Mouse (Mus musculus) midbrain, embryonic 12.5 days (tissue): ENCODE data around the gene Zfp992. TPM values are rescaled to one million over a fixed set of nuclear protein-coding genes. Genes with fewer than 3 reads are reported as not detected.
"Not testable (repeated sequence)": the region's sequence is repeated elsewhere in the genome, so short reads cannot be mapped to it uniquely, and the experiment has no call there.

Experiments used
- ATAC-seq: fragments of 200-750 bp; cut with Nextera tagmentation; 2 replicates; pipeline ENCODE4 v1.8.0; 2017; ENCODE audit warnings: low read depth, moderate TSS enrichment, moderate library complexity; ENCODE audit not compliant: low FRiP score
- H3K27ac ChIP-seq: fragments of 300-500 bp; sonication (generic); replicated peaks from 2 replicates; pipeline ENCODE4 v1.5.1; 2016; ENCODE audit warnings: mild to moderate bottlenecking
- H3K27me3 ChIP-seq: fragments of 300-500 bp; sonication (generic); 2 replicates; pipeline ENCODE4 v1.6.1; 2016; ENCODE audit warnings: mild to moderate bottlenecking
- H3K36me3 ChIP-seq: fragments of 300-500 bp; sonication (generic); 2 replicates; pipeline ENCODE4 v1.6.1; 2016
- H3K4me1 ChIP-seq: fragments of 300-500 bp; sonication (generic); 2 replicates; pipeline ENCODE4 v1.6.1; 2016
- H3K4me2 ChIP-seq: fragments of 300-500 bp; sonication (generic); replicated peaks from 2 replicates; pipeline ENCODE4 v1.6.1; 2016; ENCODE audit warnings: mild to moderate bottlenecking, moderate library complexity
- H3K4me3 ChIP-seq: fragments of 300-500 bp; sonication (generic); 2 replicates; pipeline ENCODE4 v1.5.1; 2016; ENCODE audit warnings: mild to moderate bottlenecking
- H3K9ac ChIP-seq: fragments of 300-500 bp; sonication (generic); replicated peaks from 2 replicates; pipeline ENCODE4 v1.6.1; 2016; ENCODE audit warnings: mild to moderate bottlenecking, moderate library complexity
- H3K9me3 ChIP-seq: fragments of 300-500 bp; sonication (generic); 2 replicates; pipeline ENCODE4 v1.6.1; 2016; ENCODE audit warnings: mild to moderate bottlenecking
- WGBS: fragments of 180-500 bp; shearing (Covaris S2); methylation state at CpG from one replicate; pipeline ENCODE4 v1.1.7; 2016; 5-methylcytosine and 5-hydroxymethylcytosine counted together
- polyA plus RNA-seq: library from polyadenylated mRNA; unstranded; fragments of >200 nt; fragmentation: Nextera tagmentation; extraction: Ambion mirVana; gene quantifications from 2 replicates; pipeline ENCODE4 v1.2.1, GENCODE M21; 2016

The Zfp992 gene
- polyA plus RNA-seq: 2.4 and 2.6 TPM in 2 replicates

GRCm38 (mm10) chr4:146448950-146449349 lies at the start of gene Zfp992:
TSS of gene Zfp992 (plus strand) at chr4:146449023.
- not testable (repeated sequence) for H3K27me3 ChIP-seq, H3K9ac ChIP-seq, H3K27ac ChIP-seq, H3K4me3 ChIP-seq, H3K4me2 ChIP-seq, H3K36me3 ChIP-seq, H3K4me1 ChIP-seq
- peak; percentile 64; the same call in 1 of the 2 replicates for ATAC-seq
- 89% methylated on average over 2 of the region's 2 CpGs for WGBS
- H3K9me3 ChIP-seq: peaks cover 46% of the 10 kb centered on the region

GRCm38 (mm10) chr4:146429467-146429866 lies 19.4 kb upstream of the Zfp992 start:
- ATAC-seq: not testable (repeated sequence)

GRCm38 (mm10) chr4:146430876-146431275 lies 17.9 kb upstream of the Zfp992 start:
- H3K27ac ChIP-seq, H3K36me3 ChIP-seq, H3K4me2 ChIP-seq, H3K27me3 ChIP-seq, H3K9ac ChIP-seq, H3K4me1 ChIP-seq, H3K4me3 ChIP-seq, ATAC-seq: not testable (repeated sequence)
- WGBS: 74% methylated on average over 2 of the region's 2 CpGs
- H3K9me3 ChIP-seq: peaks cover 14% of the 10 kb centered on the region

More at GRCm38 (mm10) chr4:146429467-146429866, 19.4 kb upstream of the Zfp992 start:
- not testable (repeated sequence) for H3K27me3 ChIP-seq, H3K36me3 ChIP-seq, H3K4me2 ChIP-seq, H3K4me1 ChIP-seq, H3K27ac ChIP-seq, H3K9ac ChIP-seq, H3K4me3 ChIP-seq
- 1% methylated on average over 1 of the region's 1 CpGs for WGBS
- peaks cover 18% of the 10 kb centered on the region for H3K9me3 ChIP-seq

DNA sequence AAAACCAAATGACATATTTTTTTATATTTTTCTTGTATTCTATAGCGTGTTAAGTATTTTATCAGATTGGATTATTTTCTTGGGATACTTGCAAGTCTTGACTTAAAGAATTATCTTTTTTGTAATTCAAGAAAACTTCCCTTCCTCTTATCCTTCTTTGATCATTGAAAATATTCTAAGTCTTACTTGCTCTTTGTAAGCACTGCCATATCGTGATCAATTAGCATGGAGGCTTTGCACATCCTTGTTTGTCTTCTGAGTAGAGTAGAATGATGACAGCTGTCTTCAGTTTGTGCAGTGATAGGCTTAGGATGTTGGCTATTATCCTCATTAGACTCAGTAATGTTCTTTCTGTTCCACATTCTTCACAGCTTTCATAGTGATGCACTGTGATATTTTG lies 13.3 kb upstream of the Zfp992 start:
- H3K36me3 ChIP-seq, H3K27me3 ChIP-seq, H3K9ac ChIP-seq, H3K4me1 ChIP-seq, H3K27ac ChIP-seq, H3K4me2 ChIP-seq, H3K4me3 ChIP-seq, ATAC-seq: not testable (repeated sequence)
- WGBS: 84% methylated on average over 2 of the region's 2 CpGs
- H3K9me3 ChIP-seq: peaks cover 19% of the 10 kb centered on the region

GRCm38 (mm10) chr4:146437256-146437655 lies 11.6 kb upstream of the Zfp992 start:
- 85% methylated on average over 1 of the region's 2 CpGs for WGBS
- not testable (repeated sequence) for H3K4me1 ChIP-seq, H3K9ac ChIP-seq, H3K4me3 ChIP-seq, H3K36me3 ChIP-seq, H3K4me2 ChIP-seq, H3K27ac ChIP-seq, ATAC-seq, H3K27me3 ChIP-seq
- peaks cover 15% of the 10 kb centered on the region; the same call in 1 of the 2 replicates for H3K9me3 ChIP-seq

DNA sequence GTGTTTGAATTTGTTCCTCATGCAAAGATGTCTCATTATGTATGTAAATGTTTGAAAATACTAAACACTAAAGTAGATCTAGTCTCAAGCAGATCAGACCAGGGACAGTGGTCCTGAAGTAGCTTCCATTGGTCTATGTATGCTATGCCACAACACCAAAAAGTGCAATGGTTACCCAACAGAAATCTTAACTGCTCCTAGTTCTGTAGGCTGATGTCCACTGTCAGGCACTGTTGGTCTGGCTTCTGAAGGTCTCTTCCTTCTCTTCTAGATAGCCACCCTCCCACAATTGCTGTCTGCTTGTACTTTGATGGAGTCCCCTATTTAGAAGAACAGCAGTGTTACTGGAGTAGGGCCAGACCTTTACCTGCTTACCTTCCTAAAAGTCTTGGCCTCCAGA lies 4.5 kb upstream of the Zfp992 start:
- H3K27me3 ChIP-seq, H3K4me2 ChIP-seq, H3K27ac ChIP-seq, H3K4me3 ChIP-seq, ATAC-seq, H3K9ac ChIP-seq, H3K4me1 ChIP-seq, H3K36me3 ChIP-seq: not testable (repeated sequence)
- H3K9me3 ChIP-seq: peaks cover 40% of the 10 kb centered on the region

- H3K36me3 ChIP-seq, ATAC-seq, H3K27me3 ChIP-seq, H3K27ac ChIP-seq, H3K4me2 ChIP-seq, H3K9ac ChIP-seq, H3K4me1 ChIP-seq, H3K4me3 ChIP-seq: not testable (repeated sequence)
- H3K9me3 ChIP-seq: peaks cover 40% of the 10 kb centered on the region
These were observed 3.7 kb upstream of the Zfp992 start for GRCm38 (mm10) chr4:146445121-146445520.

DNA sequence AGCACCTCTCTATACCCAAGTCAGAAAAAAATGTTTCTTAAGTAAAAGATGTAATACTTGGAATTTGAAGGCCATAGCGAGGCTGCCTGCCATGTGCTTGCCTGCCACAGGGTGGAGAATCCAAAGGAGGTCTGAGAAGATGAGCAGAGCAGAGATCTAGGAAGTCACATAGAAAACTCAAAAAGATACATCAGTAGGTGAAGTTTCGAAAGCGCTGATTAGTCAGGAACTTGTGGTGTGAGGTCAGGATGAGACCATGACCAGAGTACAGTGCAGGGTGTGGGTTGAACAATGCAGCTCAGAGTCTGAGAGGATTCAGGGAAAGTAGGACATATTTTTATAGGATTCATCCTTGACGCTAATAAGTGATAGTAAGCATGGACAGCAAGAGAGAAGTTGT lies 2.7 kb upstream of the Zfp992 start:
- H3K4me2 ChIP-seq, H3K4me3 ChIP-seq, H3K27ac ChIP-seq, H3K36me3 ChIP-seq, ATAC-seq, H3K4me1 ChIP-seq, H3K27me3 ChIP-seq, H3K9ac ChIP-seq: not testable (repeated sequence)
- 79% methylated on average over 4 of the region's 4 CpGs for WGBS
- H3K9me3 ChIP-seq: peaks cover 40% of the 10 kb centered on the region

GRCm38 (mm10) chr4:146447016-146447415 lies 1.8 kb upstream of the Zfp992 start:
- H3K9me3 ChIP-seq: peaks cover 40% of the 10 kb centered on the region
- not testable (repeated sequence) for H3K9ac ChIP-seq, H3K4me1 ChIP-seq, H3K27me3 ChIP-seq, H3K4me3 ChIP-seq, H3K27ac ChIP-seq, H3K36me3 ChIP-seq, H3K4me2 ChIP-seq, ATAC-seq
- WGBS: 91% methylated on average over 2 of the region's 2 CpGs

- ATAC-seq, H3K36me3 ChIP-seq, H3K9ac ChIP-seq, H3K27me3 ChIP-seq, H3K4me3 ChIP-seq, H3K4me2 ChIP-seq, H3K27ac ChIP-seq, H3K4me1 ChIP-seq: not testable (repeated sequence)
- WGBS: 86% methylated on average over 5 of the region's 5 CpGs
- peaks cover 48% of the 10 kb centered on the region for H3K9me3 ChIP-seq
These were observed 888 bp downstream of the Zfp992 start for GRCm38 (mm10) chr4:146449711-146450110.

- H3K9me3 ChIP-seq: peaks cover 57% of the 10 kb centered on the region
- not testable (repeated sequence) for ATAC-seq
These were observed 3.8 kb downstream of the Zfp992 start for GRCm38 (mm10) chr4:146452576-146452975.

GRCm38 (mm10) chr4:146454170-146454569 lies 5.3 kb downstream of the Zfp992 start:
- 68% methylated on average over 1 of the region's 1 CpGs for WGBS
- H3K36me3 ChIP-seq, H3K4me1 ChIP-seq, H3K4me3 ChIP-seq, ATAC-seq, H3K9ac ChIP-seq, H3K4me2 ChIP-seq, H3K27ac ChIP-seq, H3K27me3 ChIP-seq: not testable (repeated sequence)
- peaks cover 57% of the 10 kb centered on the region for H3K9me3 ChIP-seq

More at GRCm38 (mm10) chr4:146452576-146452975, 3.8 kb downstream of the Zfp992 start:
- not testable (repeated sequence) for H3K4me3 ChIP-seq, H3K36me3 ChIP-seq, H3K27ac ChIP-seq, H3K4me2 ChIP-seq, H3K4me1 ChIP-seq, H3K9ac ChIP-seq, H3K27me3 ChIP-seq
- 83% methylated on average over 2 of the region's 2 CpGs for WGBS

GRCm38 (mm10) chr4:146454896-146455295 lies 6.1 kb downstream of the Zfp992 start:
- 49% methylated on average over 2 of the region's 2 CpGs for WGBS
- Histone ChIP-seq H3K4me2 (no peak overlapping the region), H3K9ac (no peak overlapping the region), H3K4me3 (no peak overlapping the region), H3K36me3 (0 out of 2 replicates have a peak, but pooled peaks cover 2% of the 10 kb centered on the region), H3K4me1 (no peaks in the 10 kb centered on the region), H3K9me3 (peaks cover 61% of the 10 kb centered on the region), H3K27me3 (no peaks in the 10 kb centered on the region), H3K27ac (no peak overlapping the region)
- peak; percentile 13; the same call in 1 of the 2 replicates for ATAC-seq
